Mouse (Mus musculus): ENCODE results near the gene Aspdh. TPM values are rescaled to one million over a fixed set of nuclear protein-coding genes. Genes with fewer than 3 reads are reported as not detected.
A peak's percentile ranks its signal among the peaks of the same experiment; 100 is the strongest.

The Aspdh gene
- polyA plus RNA-seq, 1 experiment from 2014 or later, result 3.4 TPM

GRCm38 (mm10) chr7:44437933-44438332, 27.3 kb upstream of the Aspdh start:
- 64% methylated on average over 8 of the region's 8 CpGs for WGBS
- Histone ChIP-seq H3K9ac (replicated peaks) (no peak overlapping the region; the same call in 1 of the 2 replicates), H3K27me3 (peaks cover 12% of the 10 kb centered on the region; the same call in 1 of the 2 replicates), H3K27ac (replicated peaks) (peak overlapping the region; percentile 20; the same call in 1 of the 2 replicates), H3K36me3 (peaks cover 16% of the 10 kb centered on the region; the same call in 1 of the 2 replicates), H3K9me3 (no peaks in the 10 kb centered on the region), H3K4me2 (replicated peaks) (no peak overlapping the region), H3K4me3 (no peak overlapping the region), H3K4me1 (peaks cover 21% of the 10 kb centered on the region)
- ATAC-seq (ENCODE audit: low FRiP score, low read depth), result no peak

GRCm38 (mm10) chr7:44439696-44440095, 25.5 kb upstream of the Aspdh start:
- Histone ChIP-seq H3K4me1 (peaks cover 29% of the 10 kb centered on the region), H3K9ac (replicated peaks) (no peak overlapping the region), H3K9me3 (no peaks in the 10 kb centered on the region), H3K27me3 (peaks cover 26% of the 10 kb centered on the region; the same call in 1 of the 2 replicates), H3K27ac (replicated peaks) (peak overlapping the region; percentile 42; the same call in 1 of the 2 replicates), H3K36me3 (peaks cover 14% of the 10 kb centered on the region), H3K4me2 (replicated peaks) (no peak overlapping the region), H3K4me3 (no peak overlapping the region)
- WGBS, result 83% methylated on average over 2 of the region's 2 CpGs
- no peak for ATAC-seq (ENCODE audit: low FRiP score, low read depth)

DNA sequence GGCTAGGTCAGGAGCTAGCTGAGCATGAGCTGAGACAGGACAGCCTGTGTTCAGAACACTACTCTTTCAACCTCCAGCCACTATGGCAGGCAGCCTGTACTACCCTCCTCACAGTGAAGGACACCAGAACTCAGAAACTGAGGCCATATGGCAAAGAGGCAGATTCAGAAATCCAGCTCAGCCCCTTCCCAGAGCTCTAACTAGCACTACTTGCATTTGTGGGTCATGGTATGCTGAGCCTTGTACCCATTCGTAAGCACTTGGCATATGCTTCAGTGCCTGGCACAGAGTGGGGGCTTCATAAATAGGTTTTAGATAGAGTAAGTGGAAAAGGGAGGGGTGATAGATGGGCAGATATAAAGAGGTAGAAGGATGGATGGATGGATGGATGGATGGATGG, 24.7 kb upstream of the Aspdh start:
- H3K4me2 ChIP-seq (replicated peaks), result no peak overlapping the region
- no peak overlapping the region for H3K4me3 ChIP-seq
- no peak overlapping the region for H3K9ac ChIP-seq (replicated peaks)
- H3K27ac ChIP-seq (replicated peaks), result peak overlapping the region; percentile 42; the same call in 1 of the 2 replicates
- 88% methylated on average over 1 of the region's 1 CpGs for WGBS
- ATAC-seq (ENCODE audit: low FRiP score, low read depth), result no peak
- H3K27me3 ChIP-seq, result peaks cover 31% of the 10 kb centered on the region
- peaks cover 36% of the 10 kb centered on the region for H3K4me1 ChIP-seq
- H3K9me3 ChIP-seq, result no peaks in the 10 kb centered on the region
- peaks cover 14% of the 10 kb centered on the region for H3K36me3 ChIP-seq

- peaks cover 19% of the 10 kb centered on the region for H3K36me3 ChIP-seq
- H3K9ac ChIP-seq (replicated peaks), result peak overlapping the region; percentile 99
- H3K27ac ChIP-seq (replicated peaks), result peak overlapping the region; percentile 98
- H3K4me1 ChIP-seq, result peaks cover 43% of the 10 kb centered on the region
- ATAC-seq (ENCODE audit: low FRiP score, low read depth), result no peak
- peak overlapping the region; percentile 76 for H3K4me3 ChIP-seq
- H3K27me3 ChIP-seq, result peaks cover 31% of the 10 kb centered on the region
- no peaks in the 10 kb centered on the region for H3K9me3 ChIP-seq
- peak overlapping the region; percentile 90 for H3K4me2 ChIP-seq (replicated peaks)
- 7% methylated on average over 1 of the region's 1 CpGs for WGBS
Observed at GRCm38 (mm10) chr7:44441180-44441579, 24.0 kb upstream of the Aspdh start.

DNA sequence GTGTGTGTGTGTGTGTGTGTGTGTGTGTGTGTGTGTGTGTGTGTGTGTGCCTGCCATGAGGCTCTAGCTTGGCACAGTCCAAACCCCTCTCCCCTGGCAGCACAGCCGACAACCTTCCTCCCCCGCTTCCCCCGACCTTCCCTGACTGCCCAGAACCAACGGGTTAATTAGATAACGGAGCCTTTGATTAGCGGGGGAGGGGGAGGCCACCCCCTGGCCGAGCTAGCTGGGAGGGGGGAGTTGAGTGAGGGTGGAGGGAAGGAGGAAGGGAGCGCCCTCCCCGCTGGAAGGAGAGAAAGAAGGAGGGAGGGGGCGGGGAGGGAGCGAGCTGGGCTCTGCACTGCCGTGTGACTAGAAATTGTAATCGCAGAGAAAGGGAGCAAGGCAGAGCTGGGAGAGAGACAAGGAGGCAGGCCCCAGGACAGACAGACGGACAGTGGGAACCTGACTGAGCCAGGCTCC, 23.5 kb upstream of the Aspdh start:
- ATAC-seq (ENCODE audit: low FRiP score, low read depth), result peak; percentile 64
- Histone ChIP-seq H3K4me2 (replicated peaks) (peak overlapping the region; percentile 90), H3K27me3 (peaks cover 31% of the 10 kb centered on the region), H3K9me3 (no peaks in the 10 kb centered on the region), H3K36me3 (peaks cover 24% of the 10 kb centered on the region), H3K4me1 (peaks cover 48% of the 10 kb centered on the region), H3K27ac (replicated peaks) (peak overlapping the region; percentile 98), H3K4me3 (peak overlapping the region; percentile 76), H3K9ac (replicated peaks) (peak overlapping the region; percentile 99)
- 0% methylated on average over 13 of the region's 14 CpGs for WGBS

DNA sequence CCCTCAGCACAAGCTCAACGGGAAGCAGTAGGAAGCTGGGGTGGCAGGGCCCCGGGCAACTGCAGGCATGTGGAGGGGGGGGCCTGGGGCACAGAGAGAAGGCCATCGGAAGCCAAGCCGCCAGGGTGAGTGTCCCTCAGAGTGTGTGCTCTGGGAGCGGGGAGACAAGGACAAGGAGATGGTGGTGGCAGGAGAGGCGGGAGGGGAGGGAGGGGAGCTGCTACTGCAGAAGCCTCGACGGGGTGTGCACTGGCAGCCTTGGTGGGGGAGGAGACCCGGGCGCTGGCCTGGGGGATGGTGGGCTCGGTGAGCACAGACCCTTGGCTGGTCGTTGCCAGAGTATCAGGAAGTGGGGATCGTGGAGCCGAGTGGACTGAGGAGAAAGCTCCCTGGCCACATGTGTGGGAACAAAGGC, 22.8 kb upstream of the Aspdh start:
- peaks cover 31% of the 10 kb centered on the region for H3K27me3 ChIP-seq
- no peaks in the 10 kb centered on the region for H3K9me3 ChIP-seq
- ATAC-seq (ENCODE audit: low FRiP score, low read depth), result peak; percentile 36
- H3K36me3 ChIP-seq, result peaks cover 30% of the 10 kb centered on the region
- WGBS, result 1% methylated on average over 13 of the region's 14 CpGs
- H3K27ac ChIP-seq (replicated peaks), result peak overlapping the region; percentile 98
- peak overlapping the region; percentile 90 for H3K4me2 ChIP-seq (replicated peaks)
- peak overlapping the region; percentile 76 for H3K4me3 ChIP-seq
- H3K9ac ChIP-seq (replicated peaks), result peak overlapping the region; percentile 99
- H3K4me1 ChIP-seq, result peaks cover 53% of the 10 kb centered on the region

- peak; percentile 57 for ATAC-seq (ENCODE audit: low FRiP score, low read depth)
- Histone ChIP-seq H3K4me1 (peaks cover 56% of the 10 kb centered on the region), H3K27me3 (peaks cover 31% of the 10 kb centered on the region), H3K9me3 (no peaks in the 10 kb centered on the region), H3K4me3 (peak overlapping the region; percentile 76), H3K4me2 (replicated peaks) (peak overlapping the region; percentile 90), H3K27ac (replicated peaks) (peak overlapping the region; percentile 98), H3K9ac (replicated peaks) (peak overlapping the region; percentile 99), H3K36me3 (peaks cover 41% of the 10 kb centered on the region)
- WGBS, result 7% methylated on average over 20 of the region's 20 CpGs
Observed at GRCm38 (mm10) chr7:44443268-44444173, 21.7 kb upstream of the Aspdh start.

- H3K27ac ChIP-seq (replicated peaks), result peak overlapping the region; percentile 15; the same call in 1 of the 2 replicates
- H3K9me3 ChIP-seq, result no peaks in the 10 kb centered on the region
- peak overlapping the region; percentile 61; the same call in 1 of the 2 replicates for H3K9ac ChIP-seq (replicated peaks)
- 33% methylated on average over 29 of the region's 29 CpGs for WGBS
- H3K4me2 ChIP-seq (replicated peaks), result peak overlapping the region; percentile 90
- H3K36me3 ChIP-seq, result peaks cover 56% of the 10 kb centered on the region
- ATAC-seq (ENCODE audit: low FRiP score, low read depth), result no peak
- H3K4me1 ChIP-seq, result peaks cover 56% of the 10 kb centered on the region
- H3K4me3 ChIP-seq, result peak overlapping the region; percentile 76
- peaks cover 25% of the 10 kb centered on the region for H3K27me3 ChIP-seq
Observed at GRCm38 (mm10) chr7:44444886-44445527, 20.2 kb upstream of the Aspdh start.

DNA sequence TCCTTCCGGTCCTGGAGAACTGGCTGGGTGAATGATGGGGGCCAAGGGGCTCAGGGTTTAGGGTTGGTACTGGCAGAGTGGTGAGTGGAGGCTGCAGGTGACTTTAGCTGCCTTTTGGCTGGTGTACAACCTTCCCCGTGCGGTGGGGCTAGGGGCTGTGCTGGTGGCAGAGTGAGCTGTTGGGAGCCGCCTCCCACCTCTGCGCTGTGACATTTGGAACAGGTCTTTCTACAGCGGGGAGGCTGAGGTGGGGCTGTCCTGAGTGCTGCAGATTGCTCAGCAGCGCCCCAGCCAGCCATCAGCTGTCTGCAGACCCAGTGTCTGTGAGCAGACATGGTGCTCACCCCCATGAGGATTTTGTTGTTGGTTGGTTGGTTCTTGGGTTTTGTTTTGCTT, 19.7 kb upstream of the Aspdh start:
- peak overlapping the region; percentile 76 for H3K4me3 ChIP-seq
- peaks cover 20% of the 10 kb centered on the region for H3K27me3 ChIP-seq
- ATAC-seq (ENCODE audit: low FRiP score, low read depth), result no peak
- 48% methylated on average over 7 of the region's 7 CpGs for WGBS
- H3K9ac ChIP-seq (replicated peaks), result peak overlapping the region; percentile 61; the same call in 1 of the 2 replicates
- no peaks in the 10 kb centered on the region for H3K9me3 ChIP-seq
- peaks cover 61% of the 10 kb centered on the region for H3K36me3 ChIP-seq
- H3K4me1 ChIP-seq, result peaks cover 56% of the 10 kb centered on the region
- H3K4me2 ChIP-seq (replicated peaks), result peak overlapping the region; percentile 90
- H3K27ac ChIP-seq (replicated peaks), result peak overlapping the region; percentile 15; the same call in 1 of the 2 replicates

DNA sequence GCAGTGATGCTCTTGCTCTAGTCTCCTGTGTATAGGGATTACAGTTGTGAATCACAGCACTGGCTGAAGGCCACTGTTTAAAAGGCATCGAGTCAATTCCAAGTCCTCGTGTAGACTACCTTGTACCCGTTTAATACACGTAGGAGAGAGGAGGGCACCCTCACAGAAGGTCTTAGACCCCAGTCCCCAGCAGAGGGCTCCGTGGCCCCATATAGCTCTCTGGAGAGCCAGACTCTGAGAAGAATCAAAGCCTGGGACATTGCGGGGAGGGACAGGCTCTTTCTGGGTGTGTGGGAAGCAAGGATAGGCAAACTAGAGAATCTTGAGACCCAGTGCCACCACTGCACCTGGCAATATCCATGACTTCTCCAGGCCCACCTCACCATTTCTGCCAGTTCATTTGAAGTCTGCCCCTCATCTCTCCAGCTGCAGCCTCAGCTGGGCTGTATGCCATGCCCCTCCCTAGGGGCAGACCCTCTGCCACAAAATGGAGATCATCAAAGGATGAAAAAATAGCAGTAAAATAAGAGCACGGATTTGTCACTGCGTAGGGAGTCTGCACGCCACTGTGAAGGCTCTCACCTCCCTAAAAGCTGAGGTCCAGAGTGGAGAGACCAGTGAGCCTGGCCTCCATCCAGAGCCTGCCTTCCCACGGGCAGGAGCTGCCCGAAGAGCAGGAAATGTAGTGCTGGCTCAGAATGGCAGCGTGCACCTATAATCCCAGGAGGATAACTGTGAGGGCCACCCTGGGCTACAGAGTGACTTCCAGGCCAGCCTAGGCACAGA, 18.9 kb upstream of the Aspdh start:
- peaks cover 63% of the 10 kb centered on the region for H3K36me3 ChIP-seq
- peak overlapping the region; percentile 90 for H3K4me2 ChIP-seq (replicated peaks)
- H3K9ac ChIP-seq (replicated peaks), result 0 out of 2 replicates have a peak overlapping the region, but pooled peaks have one; percentile 28
- H3K27ac ChIP-seq (replicated peaks), result no peak overlapping the region
- 62% methylated on average over 12 of the region's 12 CpGs for WGBS
- peaks cover 55% of the 10 kb centered on the region for H3K4me1 ChIP-seq
- peak overlapping the region; percentile 5; the same call in 1 of the 2 replicates for H3K4me3 ChIP-seq
- no peaks in the 10 kb centered on the region for H3K9me3 ChIP-seq
- ATAC-seq (ENCODE audit: low FRiP score, low read depth), result no peak
- H3K27me3 ChIP-seq, result peaks cover 19% of the 10 kb centered on the region

- Histone ChIP-seq H3K9me3 (no peaks in the 10 kb centered on the region), H3K4me1 (peaks cover 21% of the 10 kb centered on the region; the same call in 1 of the 2 replicates), H3K27me3 (no peaks in the 10 kb centered on the region), H3K36me3 (peaks cover 81% of the 10 kb centered on the region), H3K9ac (replicated peaks) (no peak overlapping the region), H3K27ac (replicated peaks) (0 out of 2 replicates have a peak overlapping the region, but pooled peaks have one; percentile 39), H3K4me3 (no peak overlapping the region), H3K4me2 (replicated peaks) (no peak overlapping the region)
- WGBS, result 18% methylated on average over 3 of the region's 3 CpGs
- ATAC-seq (ENCODE audit: low FRiP score, low read depth), result no peak
Observed at GRCm38 (mm10) chr7:44453256-44453655, 11.9 kb upstream of the Aspdh start.

Measured in midbrain, embryonic 12.5 days (tissue).